Mouse (Mus musculus) activated CD4-positive, CD25-positive, alpha-beta regulatory T cell, adult 4 months (primary cell): ENCODE results near the gene Hist1h2bl. TPM values are rescaled to one million over a fixed set of nuclear protein-coding genes. Genes with fewer than 3 reads are reported as not detected.

ENCODE experiments used
- polyA plus RNA-seq, 2 experiments: library from polyadenylated mRNA; unstranded; fragments of 100-300 nt; shearing (Covaris generic); gene quantifications; one replicate each; pipeline ENCODE4 v1.2.1; 2017

The Hist1h2bl gene
- polyA plus RNA-seq, 2 experiments from 2014 or later, result 1.2 TPM; not detected in 1

Other genes starting within 250 kb of the Hist1h2bl start
- gene Nkapl, start 247.6 kb downstream of the Hist1h2bl start, polyA plus RNA-seq, result not detected
- not detected for gene Zkscan4, start 237.2 kb downstream of the Hist1h2bl start, polyA plus RNA-seq
- gene Gm10065, start 236.7 kb downstream of the Hist1h2bl start, polyA plus RNA-seq, result not detected
- gene AK157302, start 220.9 kb downstream of the Hist1h2bl start, polyA plus RNA-seq, result under 1 TPM in 1 of 2 experiments, not detected in 1; 0.50 TPM
- 10 to 100 TPM in 1 of 2 experiments, 1 to 10 TPM in 1; 2.5 to 45.3 TPM for gene Gm11273, start 214.7 kb downstream of the Hist1h2bl start, polyA plus RNA-seq
- 10 to 100 TPM in 1 of 2 experiments, 1 to 10 TPM in 1; 5.0 to 10.1 TPM for gene Zkscan8, start 185.0 kb downstream of the Hist1h2bl start, polyA plus RNA-seq
- gene Olfr1366, start 173.3 kb downstream of the Hist1h2bl start, polyA plus RNA-seq, result not detected
- under 1 TPM in 1 of 2 experiments, not detected in 1; 0.40 TPM for gene Olfr1535, start 156.2 kb downstream of the Hist1h2bl start, polyA plus RNA-seq
- not detected for gene Olfr1364, start 134.4 kb downstream of the Hist1h2bl start, polyA plus RNA-seq
- gene Olfr1362, start 102.1 kb downstream of the Hist1h2bl start, polyA plus RNA-seq, result not detected
- gene Olfr11, start 73.6 kb downstream of the Hist1h2bl start, polyA plus RNA-seq, result not detected
- not detected for gene Olfr1361, start 52.8 kb downstream of the Hist1h2bl start, polyA plus RNA-seq
- not detected for gene Olfr1360, start 38.7 kb downstream of the Hist1h2bl start, polyA plus RNA-seq
- gene Olfr1359, start 18.0 kb downstream of the Hist1h2bl start, polyA plus RNA-seq, result not detected
- 1 to 10 TPM in 1 of 2 experiments, not detected in 1; 5.1 TPM for gene Hist1h2ai, start 279 bp upstream of the Hist1h2bl start, polyA plus RNA-seq
- gene Hist1h3h, start 1.5 kb upstream of the Hist1h2bl start, polyA plus RNA-seq, result 1 to 10 TPM in 1 of 2 experiments, not detected in 1; 6.0 TPM
- 1 to 10 TPM; 2.4 to 2.8 TPM for gene Hist1h2bm, start 5.9 kb upstream of the Hist1h2bl start, polyA plus RNA-seq
- under 1 TPM in 1 of 2 experiments, not detected in 1; 0.61 TPM for gene Hist1h4j, start 18.9 kb upstream of the Hist1h2bl start, polyA plus RNA-seq
- gene Hist1h4k, start 34.4 kb upstream of the Hist1h2bl start, polyA plus RNA-seq, result 1 to 10 TPM; 4.8 to 6.3 TPM
- gene Hist1h2ak, start 37.7 kb upstream of the Hist1h2bl start, polyA plus RNA-seq, result 1 to 10 TPM; 2.5 to 3.5 TPM
- 1 to 10 TPM; 3.3 to 5.0 TPM for gene Hist1h2bn, start 38.0 kb upstream of the Hist1h2bl start, polyA plus RNA-seq
- 10 to 100 TPM; 28.3 to 35.3 TPM for gene Hist1h1b, start 64.5 kb upstream of the Hist1h2bl start, polyA plus RNA-seq
- 1 to 10 TPM in 1 of 2 experiments, not detected in 1; 3.8 TPM for gene Hist1h3i, start 67.2 kb upstream of the Hist1h2bl start, polyA plus RNA-seq
- 10 to 100 TPM in 1 of 2 experiments, 1 to 10 TPM in 1; 2.0 to 11.5 TPM for gene Hist1h2an, start 71.1 kb upstream of the Hist1h2bl start, polyA plus RNA-seq
- gene Hist1h2bp, start 71.3 kb upstream of the Hist1h2bl start, polyA plus RNA-seq, result not detected
- gene Hist1h2bq, start 94.1 kb upstream of the Hist1h2bl start, polyA plus RNA-seq, result 1 to 10 TPM; 4.2 to 9.2 TPM
- gene Hist1h2ao, start 94.3 kb upstream of the Hist1h2bl start, polyA plus RNA-seq, result 1 to 10 TPM in 1 of 2 experiments, not detected in 1; 2.4 TPM
- gene Hist1h4m, start 95.6 kb upstream of the Hist1h2bl start, polyA plus RNA-seq, result 1 to 10 TPM in 1 of 2 experiments, not detected in 1; 6.5 TPM
- 10 to 100 TPM in 1 of 2 experiments, not detected in 1; 15.9 TPM for gene Hist1h4n, start 116.1 kb upstream of the Hist1h2bl start, polyA plus RNA-seq
- 100 to 1,000 TPM; 214 to 439 TPM for gene Hist1h2ap, start 117.4 kb upstream of the Hist1h2bl start, polyA plus RNA-seq
- gene Hist1h2br, start 117.6 kb upstream of the Hist1h2bl start, polyA plus RNA-seq, result 1 to 10 TPM; 4.0 to 9.2 TPM
- gene Zfp184, start 229.0 kb upstream of the Hist1h2bl start, polyA plus RNA-seq, result not detected